Mouse (Mus musculus): ENCODE data around the gene Pigh.

DNA sequence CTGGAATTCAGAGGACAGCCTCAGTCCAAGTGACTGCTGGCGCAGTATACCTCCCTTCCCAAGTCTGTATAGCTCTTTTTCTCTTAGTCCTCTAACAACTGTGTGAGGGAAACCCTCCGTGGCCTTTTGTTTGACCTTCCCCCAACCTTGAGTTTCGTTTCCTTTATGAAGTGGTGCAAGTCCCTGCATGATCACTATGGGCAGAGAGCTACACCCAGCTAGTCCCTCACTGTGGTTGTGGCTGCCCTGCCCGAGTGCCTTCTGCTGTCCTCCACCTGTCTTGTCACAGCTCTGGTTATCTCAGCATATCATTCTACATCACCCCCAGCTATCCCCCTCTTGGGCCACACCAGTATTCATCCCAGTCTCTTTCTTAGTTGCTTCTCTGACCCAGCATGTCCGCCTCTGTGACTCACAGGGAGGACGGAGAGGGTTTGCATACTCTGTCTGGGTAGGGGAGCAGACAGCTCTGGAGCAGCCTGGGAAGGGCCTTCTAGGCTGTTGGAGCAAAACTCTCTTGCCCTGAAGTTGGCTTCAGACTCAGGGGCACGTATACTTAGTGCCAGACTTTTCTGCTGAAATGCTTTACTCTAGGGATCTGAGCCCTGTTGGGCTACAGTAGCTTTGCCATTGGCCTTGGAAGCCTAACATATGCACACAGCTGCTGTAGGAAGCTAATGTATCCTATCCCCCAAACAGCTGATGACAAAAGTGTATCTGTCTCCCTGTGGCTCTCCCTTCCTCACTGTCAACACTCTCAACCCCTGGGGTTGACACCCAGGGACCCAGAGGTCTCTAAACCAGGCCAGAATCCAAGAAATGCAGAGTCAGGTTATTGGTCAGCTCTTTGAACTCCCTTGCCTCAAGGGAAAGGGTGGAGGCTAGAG lies 28.4 kb downstream of the Pigh start:
- TF ChIP-seq POLR2A (IDR thresholded peaks at IDR 0.05; ENCODE audit: low read depth, low read length) (no peak), CTCF (IDR thresholded peaks at IDR 0.05; ENCODE audit: extremely low read depth, insufficient read length, insufficient replicate concordance, low read depth, low read length) (no peak)

Data from small intestine, adult 2 months (tissue).